Mouse (Mus musculus) liver, embryonic 15.5 days (tissue): Measurements from ENCODE around the gene Gm884. TPM values are rescaled to one million over a fixed set of nuclear protein-coding genes. Genes with fewer than 3 reads are reported as not detected.

Source experiments
- ATAC-seq: fragments of 200-750 bp; cut with Nextera tagmentation; 2 replicates; pipeline ENCODE4 v1.8.0; 2017; ENCODE audit warnings: moderate number of reproducible peaks, mild to moderate bottlenecking, moderate library complexity; ENCODE audit not compliant: insufficient read depth
- H3K27ac ChIP-seq: fragments of 300-500 bp; sonication (generic); replicated peaks from 2 replicates; pipeline ENCODE4 v1.5.1; 2015; ENCODE audit warnings: mild to moderate bottlenecking, inconsistent platforms
- H3K27me3 ChIP-seq: fragments of 300-500 bp; sonication (generic); 2 replicates; pipeline ENCODE4 v1.6.1; 2015; ENCODE audit warnings: mild to moderate bottlenecking, inconsistent platforms
- H3K36me3 ChIP-seq: fragments of 300-500 bp; sonication (generic); replicated peaks from 2 replicates; pipeline ENCODE4 v1.6.1; 2015; ENCODE audit warnings: moderate library complexity, mild to moderate bottlenecking, inconsistent platforms
- H3K4me1 ChIP-seq: fragments of 300-500 bp; sonication (generic); replicated peaks from 2 replicates; pipeline ENCODE4 v1.6.1; 2015; ENCODE audit warnings: inconsistent platforms
- H3K4me2 ChIP-seq: fragments of 300-500 bp; sonication (generic); 2 replicates; pipeline ENCODE4 v1.6.1; 2015; ENCODE audit warnings: moderate library complexity, mild to moderate bottlenecking, inconsistent platforms
- H3K4me3 ChIP-seq: fragments of 300-500 bp; sonication (generic); replicated peaks from 2 replicates; pipeline ENCODE4 v1.5.1; 2015; ENCODE audit warnings: mild to moderate bottlenecking, inconsistent platforms
- H3K9ac ChIP-seq: fragments of 300-500 bp; sonication (generic); 2 replicates; pipeline ENCODE4 v1.6.1; 2015; ENCODE audit warnings: moderate library complexity, mild to moderate bottlenecking, inconsistent platforms
- H3K9me3 ChIP-seq: fragments of 300-500 bp; sonication (generic); replicated peaks from 2 replicates; pipeline ENCODE4 v1.6.1; 2016; ENCODE audit warnings: inconsistent platforms
- WGBS: fragments of 180-500 bp; shearing (Covaris S2); methylation state at CpG from one replicate; pipeline ENCODE4 v1.1.7; 2015; ENCODE audit warnings: mixed read lengths; ENCODE audit not compliant: insufficient replicate concordance; 5-methylcytosine and 5-hydroxymethylcytosine counted together
- polyA plus RNA-seq: library from polyadenylated mRNA; unstranded; fragments of >200 nt; fragmentation: Nextera tagmentation; extraction: Ambion mirVana; gene quantifications from 2 replicates; pipeline ENCODE4 v1.2.1, GENCODE M21; 2015

The Gm884 gene
- polyA plus RNA-seq, 1 experiment from 2014 or later, result not detected

DNA sequence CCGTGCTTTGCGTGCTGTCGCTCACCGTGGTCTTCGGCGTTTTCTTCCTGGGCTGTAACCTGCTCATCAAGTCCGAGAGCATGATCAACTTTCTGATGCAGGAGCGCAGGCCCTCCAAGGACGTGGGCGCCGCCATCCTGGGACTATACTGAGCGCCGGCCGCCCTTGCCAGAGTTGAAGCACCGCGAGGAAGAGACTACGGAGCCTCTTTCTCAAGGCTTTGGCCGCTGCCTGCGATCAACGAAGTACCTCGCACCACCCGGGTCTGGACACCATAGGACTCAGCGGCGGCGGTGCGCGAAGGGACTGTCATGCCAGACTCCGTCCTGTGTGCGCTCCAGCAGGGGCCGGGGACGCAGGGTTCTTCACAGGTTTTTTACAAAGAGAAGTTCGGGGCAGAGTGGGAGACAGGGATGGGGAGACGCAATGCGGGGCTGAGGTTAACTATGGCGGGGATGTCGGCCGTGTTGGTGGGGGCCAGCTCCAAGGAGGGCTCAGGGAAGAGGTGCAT, 29.1 kb upstream of the Gm884 start:
- Histone ChIP-seq H3K27me3 (peaks cover 78% of the 10 kb centered on the region), H3K9ac (no peak overlapping the region), H3K9me3 (no peaks in the 10 kb centered on the region), H3K4me1 (no peaks in the 10 kb centered on the region), H3K4me2 (peak overlapping the region; percentile 39; the same call in 1 of the 2 replicates), H3K27ac (no peak overlapping the region), H3K4me3 (no peak overlapping the region), H3K36me3 (no peaks in the 10 kb centered on the region)
- no peak for ATAC-seq
- WGBS, result 2% methylated on average over 37 of the region's 37 CpGs

DNA sequence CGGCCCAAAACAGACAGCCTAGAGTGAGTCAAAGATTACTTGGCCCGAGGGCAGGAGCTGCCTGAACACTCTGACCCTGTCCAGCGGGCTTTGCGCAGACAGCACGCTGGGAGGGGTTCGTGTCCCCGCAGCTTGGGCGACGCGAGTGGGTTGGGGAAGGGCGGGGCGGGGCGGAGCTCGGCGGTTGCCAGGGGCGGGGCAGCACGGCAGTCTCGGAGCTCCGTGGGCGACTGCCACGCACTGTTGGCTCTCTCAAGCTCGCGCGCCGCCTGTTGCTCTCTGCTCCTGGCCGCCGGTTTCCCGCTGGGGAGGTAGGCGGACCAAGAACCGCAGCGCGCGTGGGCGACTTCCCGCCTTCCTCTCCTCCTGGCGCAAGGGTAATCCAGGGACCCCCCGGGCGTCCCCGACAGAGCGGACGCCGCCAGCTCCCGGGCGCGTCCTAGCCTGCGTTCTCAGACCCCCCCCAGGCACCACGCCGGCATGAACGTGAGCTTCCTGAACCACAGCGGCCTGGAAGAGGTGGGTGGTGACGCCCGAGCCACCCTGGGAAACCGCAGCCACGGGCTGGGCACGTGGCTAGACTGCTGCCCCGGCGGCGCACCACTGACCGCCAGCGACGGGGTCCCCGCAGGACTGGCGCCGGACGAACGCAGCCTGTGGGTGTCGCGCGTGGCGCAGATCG, 28.5 kb upstream of the Gm884 start, which contains the start of gene Rprml:
Rprml (plus strand) TSS at position 270 of the 682 bp plus-strand sequence.
- Histone ChIP-seq H3K27me3 (peaks cover 78% of the 10 kb centered on the region), H3K4me2 (peak within 1 kb of the TSS; percentile 39), H3K4me3 (peak within 1 kb of the TSS; percentile 12), H3K36me3 (no peaks in the 10 kb centered on the region), H3K9me3 (no peaks in the 10 kb centered on the region), H3K27ac (no peak within 1 kb of the TSS), H3K4me1 (no peaks in the 10 kb centered on the region), H3K9ac (no peak within 1 kb of the TSS)
- no peak for ATAC-seq
- WGBS, result 1% methylated on average over 70 of the region's 71 CpGs

DNA sequence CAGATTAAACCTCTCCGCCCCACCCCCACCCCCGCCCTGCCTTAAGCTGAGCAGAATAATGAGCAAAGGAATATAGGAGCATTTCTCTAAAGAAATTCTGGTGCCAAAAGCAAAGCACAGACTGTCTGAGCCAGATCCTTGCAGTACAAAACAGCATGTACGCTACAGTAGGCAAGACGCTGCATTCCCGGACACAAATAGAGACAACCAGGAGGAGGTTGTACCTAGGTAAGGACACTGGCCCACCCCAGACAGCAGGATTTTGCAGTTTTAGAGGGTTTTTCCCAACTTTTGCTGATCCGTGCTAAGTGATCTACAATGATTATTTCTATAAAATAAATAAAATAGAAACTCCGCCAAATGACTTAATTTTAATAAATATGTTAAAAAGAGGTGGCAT, 27.7 kb upstream of the Gm884 start:
- ATAC-seq, result no peak
- H3K36me3 ChIP-seq, result no peaks in the 10 kb centered on the region
- no peak overlapping the region for H3K27ac ChIP-seq
- no peak overlapping the region for H3K4me2 ChIP-seq
- H3K4me3 ChIP-seq, result no peak overlapping the region
- WGBS, result 26% methylated on average over 7 of the region's 7 CpGs
- H3K4me1 ChIP-seq, result no peaks in the 10 kb centered on the region
- H3K9ac ChIP-seq, result no peak overlapping the region
- H3K27me3 ChIP-seq, result peaks cover 78% of the 10 kb centered on the region
- H3K9me3 ChIP-seq, result no peaks in the 10 kb centered on the region

DNA sequence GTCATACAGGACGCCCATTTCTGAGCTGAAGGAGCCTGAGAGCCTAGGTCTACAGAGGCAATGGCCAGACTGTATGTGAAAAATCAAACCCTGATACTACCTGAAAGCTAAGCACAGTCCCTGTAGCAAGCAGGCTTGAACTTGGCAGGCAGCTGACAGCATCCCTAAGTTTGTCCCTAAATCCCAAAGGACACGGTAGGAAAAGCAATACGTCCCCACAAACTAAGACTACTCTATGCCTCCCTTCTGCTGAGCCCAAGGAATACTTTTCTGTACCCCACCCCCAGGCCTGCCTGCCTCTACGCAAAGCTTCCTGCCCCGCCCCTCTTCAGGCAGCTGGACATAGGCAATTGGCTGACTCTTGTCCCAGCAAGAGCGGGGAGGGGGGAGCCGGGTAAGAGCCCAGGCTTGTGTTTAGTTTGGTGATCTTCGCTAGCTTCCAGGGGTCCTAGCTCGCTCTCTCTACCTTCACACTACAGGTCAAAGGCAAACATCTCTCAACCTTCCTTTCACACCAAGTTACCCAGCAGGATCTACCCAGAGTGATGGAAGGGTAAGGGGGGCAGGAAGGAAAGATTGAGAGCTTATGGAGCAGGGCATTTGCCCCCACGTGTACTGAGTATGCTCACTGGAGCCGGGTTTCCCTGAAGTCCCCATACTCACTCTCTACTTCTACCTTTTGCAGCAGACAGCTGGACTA, 27.1 kb upstream of the Gm884 start:
- Histone ChIP-seq H3K9ac (no peak overlapping the region), H3K9me3 (no peaks in the 10 kb centered on the region), H3K27ac (no peak overlapping the region), H3K4me1 (no peaks in the 10 kb centered on the region), H3K4me2 (no peak overlapping the region), H3K36me3 (no peaks in the 10 kb centered on the region), H3K4me3 (no peak overlapping the region), H3K27me3 (peaks cover 73% of the 10 kb centered on the region)
- no peak for ATAC-seq
- 8% methylated on average over 11 of the region's 11 CpGs for WGBS

DNA sequence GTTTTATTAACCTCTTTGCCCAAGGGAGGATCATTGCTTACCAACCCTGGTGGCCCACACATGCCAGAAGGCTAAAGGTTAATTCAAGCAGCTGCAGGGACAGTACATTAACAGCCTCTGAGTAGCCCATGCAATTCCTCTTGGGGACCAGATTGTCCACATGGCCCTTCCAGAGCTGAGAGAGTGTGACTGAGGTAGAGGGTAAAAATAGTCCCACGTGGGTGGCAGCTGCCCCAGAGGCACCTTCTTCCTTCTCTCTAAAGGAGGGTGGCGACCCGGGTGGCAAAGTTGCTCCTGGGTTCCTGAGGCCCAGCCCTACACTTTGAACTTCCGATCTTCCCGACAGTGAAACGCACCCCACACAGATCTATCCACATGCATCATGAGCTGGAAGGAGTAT, 25.4 kb upstream of the Gm884 start:
- Histone ChIP-seq H3K4me3 (no peak overlapping the region), H3K4me1 (no peaks in the 10 kb centered on the region), H3K4me2 (no peak overlapping the region), H3K9ac (no peak overlapping the region), H3K27ac (no peak overlapping the region), H3K36me3 (no peaks in the 10 kb centered on the region), H3K27me3 (peaks cover 60% of the 10 kb centered on the region), H3K9me3 (no peaks in the 10 kb centered on the region)
- no peak for ATAC-seq
- WGBS, result 59% methylated on average over 6 of the region's 6 CpGs

DNA sequence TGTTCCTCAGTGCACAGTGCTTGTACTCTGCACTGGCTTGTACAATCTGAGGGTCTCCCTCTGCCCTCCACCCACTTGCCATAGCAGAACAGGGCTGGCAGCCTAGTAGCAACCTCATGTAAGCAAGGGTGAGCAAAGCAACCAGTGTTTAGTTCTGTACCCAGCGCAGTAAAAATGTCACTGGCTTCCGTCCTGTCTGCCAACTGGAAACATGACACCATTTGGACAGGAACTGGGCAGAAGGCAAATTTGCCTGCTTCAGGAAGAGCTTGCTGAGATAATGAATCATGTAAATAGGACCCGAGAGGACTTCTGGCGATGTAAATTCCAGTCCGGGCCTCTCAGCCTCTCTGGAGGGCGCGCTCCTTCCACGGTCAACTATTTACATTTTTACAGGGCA, 24.8 kb upstream of the Gm884 start:
- Histone ChIP-seq H3K9ac (no peak overlapping the region), H3K4me1 (no peaks in the 10 kb centered on the region), H3K4me3 (no peak overlapping the region), H3K36me3 (no peaks in the 10 kb centered on the region), H3K27me3 (peaks cover 59% of the 10 kb centered on the region), H3K27ac (no peak overlapping the region), H3K9me3 (no peaks in the 10 kb centered on the region), H3K4me2 (no peak overlapping the region)
- WGBS, result 50% methylated on average over 8 of the region's 8 CpGs
- no peak for ATAC-seq

DNA sequence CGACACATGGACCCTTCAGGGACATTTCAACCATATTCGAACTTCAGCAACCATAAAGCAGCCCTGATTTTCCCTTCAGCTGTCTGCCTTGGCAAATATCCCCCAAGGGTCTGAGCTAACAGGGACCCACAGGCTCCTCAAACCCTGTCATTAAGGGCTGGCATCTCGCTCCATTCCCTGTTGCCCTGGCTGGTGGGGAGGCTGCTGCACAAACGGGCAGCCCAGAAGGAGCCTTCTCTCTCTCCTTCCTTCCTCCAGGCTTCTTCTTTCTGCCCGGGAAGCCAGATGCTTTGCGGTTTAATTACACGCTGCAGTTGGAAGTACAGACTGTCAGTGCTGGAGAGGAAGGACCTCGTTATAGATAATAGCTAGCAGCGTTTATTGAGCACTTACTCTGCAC, 22.3 kb upstream of the Gm884 start:
- Histone ChIP-seq H3K9me3 (no peaks in the 10 kb centered on the region), H3K9ac (no peak overlapping the region), H3K27me3 (peaks cover 54% of the 10 kb centered on the region), H3K27ac (no peak overlapping the region), H3K4me3 (no peak overlapping the region), H3K4me1 (no peaks in the 10 kb centered on the region), H3K36me3 (no peaks in the 10 kb centered on the region), H3K4me2 (no peak overlapping the region)
- 48% methylated on average over 9 of the region's 9 CpGs for WGBS
- no peak for ATAC-seq

DNA sequence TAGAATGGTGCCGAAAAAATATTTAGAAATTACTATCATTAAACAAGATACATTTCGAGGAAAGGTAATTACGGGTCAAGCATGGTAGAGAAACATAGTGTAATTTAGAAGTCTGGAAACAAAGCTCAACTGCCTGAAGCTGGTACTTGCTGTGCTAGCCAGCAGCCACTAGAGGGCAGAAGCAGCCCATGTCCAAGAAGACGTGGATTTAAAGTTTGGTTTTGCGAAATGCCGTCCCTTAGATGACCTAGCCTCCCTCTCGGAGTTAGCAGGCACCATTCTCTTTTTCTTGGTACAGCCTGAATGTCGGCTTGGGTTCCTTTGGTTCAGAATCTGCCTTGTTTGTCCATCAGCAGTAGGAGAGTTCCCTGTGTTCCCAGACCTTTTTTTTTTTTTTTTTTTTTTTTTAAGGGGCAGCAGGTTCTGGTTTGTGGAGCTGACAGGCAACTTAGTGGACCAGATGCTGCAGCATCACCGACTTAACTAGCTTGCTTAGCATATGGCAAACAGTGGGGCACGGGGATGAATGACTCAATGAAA, 18.5 kb upstream of the Gm884 start:
- H3K4me1 ChIP-seq, result no peaks in the 10 kb centered on the region
- no peak for ATAC-seq
- H3K4me2 ChIP-seq, result no peak overlapping the region
- no peaks in the 10 kb centered on the region for H3K36me3 ChIP-seq
- no peaks in the 10 kb centered on the region for H3K9me3 ChIP-seq
- peaks cover 33% of the 10 kb centered on the region for H3K27me3 ChIP-seq
- H3K4me3 ChIP-seq, result no peak overlapping the region
- H3K27ac ChIP-seq, result no peak overlapping the region
- WGBS, result 3% methylated on average over 10 of the region's 10 CpGs
- H3K9ac ChIP-seq, result no peak overlapping the region

DNA sequence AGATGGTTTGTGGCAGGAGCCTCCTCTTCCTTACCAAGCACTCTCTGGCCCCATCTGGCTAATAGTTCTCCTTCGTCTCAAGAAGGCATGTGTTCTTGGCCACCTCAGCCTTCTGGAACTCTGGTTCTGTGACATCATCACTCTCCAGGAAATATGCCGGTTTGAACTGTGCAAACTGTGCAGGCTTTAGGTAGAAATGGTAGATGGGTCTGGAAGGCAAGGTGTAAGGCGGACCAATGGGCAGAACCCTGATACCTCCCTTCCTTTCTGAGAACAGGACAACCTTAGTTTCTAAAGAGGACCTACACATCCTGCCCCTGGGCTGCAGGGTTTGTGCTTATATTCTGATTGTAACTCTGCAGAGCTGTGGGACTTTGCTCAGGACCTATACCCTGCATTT, 17.9 kb upstream of the Gm884 start, which contains the start of gene Lyzl6:
Lyzl6 (minus strand) TSS at position 101 of the 400 bp plus-strand sequence.
- no peak within 1 kb of the TSS for H3K4me2 ChIP-seq
- H3K27ac ChIP-seq, result no peak within 1 kb of the TSS
- H3K9me3 ChIP-seq, result no peaks in the 10 kb centered on the region
- peaks cover 33% of the 10 kb centered on the region for H3K27me3 ChIP-seq
- WGBS, result 40% methylated on average over 3 of the region's 3 CpGs
- no peak for ATAC-seq
- no peak within 1 kb of the TSS for H3K4me3 ChIP-seq
- H3K4me1 ChIP-seq, result no peaks in the 10 kb centered on the region
- H3K36me3 ChIP-seq, result no peaks in the 10 kb centered on the region
- H3K9ac ChIP-seq, result no peak within 1 kb of the TSS

DNA sequence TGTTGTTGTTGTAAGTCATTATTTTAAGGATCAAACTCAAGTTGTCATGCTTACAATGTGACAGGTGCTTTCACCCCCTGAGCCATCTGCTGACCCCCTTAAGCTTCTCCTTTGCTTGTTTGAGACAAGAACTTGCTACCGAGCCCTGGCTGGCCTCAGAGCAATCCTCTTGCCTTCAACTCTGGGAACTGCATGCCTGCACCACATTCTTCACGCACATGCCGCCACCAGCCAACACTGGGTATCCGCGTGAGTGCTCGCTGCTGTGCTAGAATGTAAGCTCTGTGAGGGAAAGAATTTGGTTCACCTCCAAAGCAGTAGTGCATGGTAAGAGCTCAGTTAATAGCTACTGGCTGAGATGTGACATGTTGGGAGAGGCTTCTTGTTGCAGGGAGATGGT, 15.3 kb upstream of the Gm884 start:
- Histone ChIP-seq H3K4me1 (no peaks in the 10 kb centered on the region), H3K36me3 (no peaks in the 10 kb centered on the region), H3K4me2 (no peak overlapping the region), H3K4me3 (no peak overlapping the region), H3K27me3 (peaks cover 28% of the 10 kb centered on the region), H3K9ac (no peak overlapping the region), H3K27ac (no peak overlapping the region), H3K9me3 (no peaks in the 10 kb centered on the region)
- ATAC-seq, result no peak
- WGBS, result 66% methylated on average over 6 of the region's 6 CpGs

DNA sequence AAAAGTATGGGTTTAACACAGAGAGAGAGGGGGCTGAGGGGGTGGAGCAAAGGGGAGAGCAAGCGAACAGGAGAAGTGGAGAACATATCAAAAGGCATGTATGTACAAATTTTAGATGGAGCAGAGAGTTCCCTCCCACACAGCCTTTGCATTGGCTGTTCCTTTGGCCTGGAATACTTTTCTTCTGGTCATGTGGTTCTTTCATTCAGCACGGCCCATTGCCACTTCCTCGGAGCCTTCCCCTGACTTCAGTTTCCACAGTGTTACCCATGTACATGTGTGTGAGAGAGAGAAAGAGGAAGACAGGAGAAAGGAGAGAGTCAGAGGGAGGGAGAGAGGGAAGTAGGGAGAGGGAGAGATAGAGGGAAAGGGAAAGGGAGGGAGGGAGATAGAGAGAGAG, 14.5 kb upstream of the Gm884 start:
- H3K27ac ChIP-seq, result no peak overlapping the region
- H3K9me3 ChIP-seq, result no peaks in the 10 kb centered on the region
- no peak for ATAC-seq
- H3K4me3 ChIP-seq, result no peak overlapping the region
- peaks cover 21% of the 10 kb centered on the region for H3K27me3 ChIP-seq
- no peaks in the 10 kb centered on the region for H3K4me1 ChIP-seq
- H3K4me2 ChIP-seq, result no peak overlapping the region
- 57% methylated on average over 3 of the region's 3 CpGs for WGBS
- no peaks in the 10 kb centered on the region for H3K36me3 ChIP-seq
- no peak overlapping the region for H3K9ac ChIP-seq
